Mouse (Mus musculus): Measurements from ENCODE around the gene Brd2. TPM values are rescaled to one million over a fixed set of nuclear protein-coding genes. Genes with fewer than 3 reads are reported as not detected.
A peak's percentile ranks its signal among the peaks of the same experiment; 100 is the strongest.

Gene Brd2
- total and polyA plus RNA-seq, 3 experiments: 99.5 to 252 (median 189) TPM

DNA sequence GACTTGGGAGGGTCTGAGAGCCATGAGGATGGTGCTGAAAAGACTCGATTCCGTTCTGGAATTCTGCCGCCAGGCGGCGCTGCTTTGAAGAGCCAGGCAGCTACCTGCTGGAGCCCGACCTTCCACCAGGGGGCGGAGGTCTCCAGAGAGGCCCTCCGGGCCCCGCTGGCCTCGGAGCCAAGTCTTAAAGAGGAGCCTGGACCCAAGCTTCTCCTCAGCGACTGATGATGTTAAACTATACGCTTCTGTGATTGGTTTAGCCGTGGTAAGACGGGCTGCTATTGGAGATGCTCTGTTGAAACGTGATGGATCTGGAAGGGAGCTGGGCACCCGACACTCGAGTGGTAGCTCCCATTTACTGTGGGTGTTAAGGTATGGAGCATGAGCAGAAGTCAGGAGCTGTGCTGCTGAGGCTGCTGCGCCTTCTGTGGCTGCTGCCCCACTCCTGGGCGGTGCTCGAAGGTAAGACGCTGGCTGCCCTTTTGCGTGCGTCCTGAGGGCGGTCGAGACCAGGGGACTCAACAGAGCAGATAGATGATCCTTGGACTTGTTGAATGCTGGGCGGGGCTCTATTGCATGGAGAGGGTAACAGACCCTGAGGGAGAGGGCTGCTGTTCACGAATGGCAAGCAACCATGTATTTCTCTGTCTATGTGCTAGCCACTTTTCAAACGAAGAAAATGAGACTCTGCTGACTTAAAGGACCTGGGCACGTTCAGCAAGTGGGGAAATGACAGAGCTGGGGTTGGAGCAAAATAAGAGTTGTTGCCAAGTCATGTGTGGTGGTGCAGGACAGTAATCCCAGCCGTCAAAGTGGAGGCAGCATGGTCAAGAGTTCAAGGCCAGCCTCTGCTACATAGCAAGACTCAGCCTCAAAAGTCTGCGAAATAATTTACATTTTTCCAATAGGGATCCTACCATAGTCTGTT, 13.1 kb upstream of the Brd2 start:
- H3K27ac ChIP-seq (ENCODE audit: control insufficient read depth, low read depth, low read length): no peak overlapping the region
- no peaks in the 10 kb centered on the region for H3K27me3 ChIP-seq (ENCODE audit: control insufficient read depth in 1 of 2, insufficient read depth in 2 of 2, low read length in 2 of 2)
- no peaks in the 10 kb centered on the region for H3K9me3 ChIP-seq (replicated peaks; ENCODE audit: insufficient read depth, low read length)
- H3K36me3 ChIP-seq (ENCODE audit: control insufficient read depth in 1 of 2, insufficient read depth in 2 of 2, low read length in 2 of 2): peaks cover 0 to 6% of the 10 kb centered on the region in 2 experiments; a peak in 1 of 4 replicates
- peak; percentile 99 for DNase-seq (ENCODE audit: low read depth, low spot score)
- peak overlapping the region; percentile 53 for H3K9ac ChIP-seq (ENCODE audit: control insufficient read depth, low read depth, low read length, poor library complexity, severe bottlenecking)
- TF ChIP-seq ZMIZ1 (IDR thresholded peaks at IDR 0.05; ENCODE audit: low read depth, low read length) (no peak), HCFC1 (IDR thresholded peaks at IDR 0.05; ENCODE audit: low read depth, low read length) (no peak; the same call in 1 of the 2 replicates), CHD1 (IDR thresholded peaks at IDR 0.05; ENCODE audit: low read depth, low read length) (no peak), RAD21 (IDR thresholded peaks at IDR 0.05; ENCODE audit: low read depth, low read length) (peak; percentile 89), MAX (IDR thresholded peaks at IDR 0.05; ENCODE audit: low read length) (no peak; the same call in 1 of the 2 replicates), USF1 (IDR thresholded peaks at IDR 0.05; ENCODE audit: low read depth, low read length) (no peak), ZKSCAN1 (IDR thresholded peaks at IDR 0.05; ENCODE audit: low read depth, low read length) (no peak), TBP (IDR thresholded peaks at IDR 0.05; ENCODE audit: low read depth, low read length) (peak; percentile 61), ELF1 (IDR thresholded peaks at IDR 0.05; ENCODE audit: low read depth, low read length) (no peak), E2F4 (IDR thresholded peaks at IDR 0.05; ENCODE audit: borderline replicate concordance, low read depth, low read length) (no peak), SMC3 (IDR thresholded peaks at IDR 0.05; ENCODE audit: low read depth, low read length) (peak; percentile 100), MEF2A (IDR thresholded peaks at IDR 0.05; ENCODE audit: extremely low read depth, insufficient replicate concordance, low read depth, low read length, poor library complexity, severe bottlenecking) (no peak), GATA1 (IDR thresholded peaks at IDR 0.05; ENCODE audit: low read depth, low read length) (0 out of 2 replicates have a peak, but pooled peaks have one; percentile 7), GABPA (IDR thresholded peaks at IDR 0.05; ENCODE audit: low read depth, low read length) (no peak), SIN3A (IDR thresholded peaks at IDR 0.05; ENCODE audit: low read length) (peak; percentile 67), MYC (IDR thresholded peaks at IDR 0.05; ENCODE audit: low read depth, low read length) (peak; percentile 51; the same call in 1 of the 2 replicates), CHD2 (IDR thresholded peaks at IDR 0.05; ENCODE audit: low read length) (peak; percentile 96), MAZ (IDR thresholded peaks at IDR 0.05; ENCODE audit: low read depth, low read length) (no peak), BHLHE40 (IDR thresholded peaks at IDR 0.05; ENCODE audit: borderline replicate concordance, low read depth, low read length) (peak; percentile 68; the same call in 1 of the 2 replicates), MXI1 (IDR thresholded peaks at IDR 0.05; ENCODE audit: low read depth, low read length) (no peak; the same call in 1 of the 2 replicates), KAT2A (conservative IDR thresholded peaks at IDR 0.05; ENCODE audit: low read depth, low read length) (no peak), MYB (IDR thresholded peaks at IDR 0.05; ENCODE audit: low read depth, low read length) (no peak), UBTF (IDR thresholded peaks at IDR 0.05; ENCODE audit: borderline replicate concordance, insufficient read depth, low read depth, low read length) (no peak), ZC3H11A (IDR thresholded peaks at IDR 0.05; ENCODE audit: low read depth, low read length) (peak; percentile 97), POLR2AphosphoS2 (IDR thresholded peaks at IDR 0.05; ENCODE audit: low read length) (no peak), CTCF (IDR thresholded peaks at IDR 0.05 in 2 of 3, conservative IDR thresholded peaks at IDR 0.05 in 1 of 3; ENCODE audit: control insufficient read depth in 1 of 3, insufficient read depth in 1 of 3, low read depth in 2 of 3, low read length in 3 of 3, poor library complexity in 1 of 3, severe bottlenecking in 1 of 3) (peak in 2 of 3 experiments; percentile 99 to 100; a peak in 5 of 6 replicates), NELFE (IDR thresholded peaks at IDR 0.05; ENCODE audit: low read depth, low read length) (peak; percentile 21; the same call in 1 of the 2 replicates), NRF1 (IDR thresholded peaks at IDR 0.05; ENCODE audit: insufficient read depth, low read depth, low read length, poor library complexity, severe bottlenecking) (no peak; the same call in 1 of the 2 replicates), POLR2A (IDR thresholded peaks at IDR 0.05; ENCODE audit: control insufficient read depth in 1 of 2, insufficient read depth in 1 of 2, low read depth in 1 of 2, low read length in 2 of 2, poor library complexity in 1 of 2) (peak in 1 of 2 experiments; percentile 61; a peak in 3 of 4 replicates), MAFK (IDR thresholded peaks at IDR 0.05; ENCODE audit: borderline replicate concordance, low read depth, low read length) (no peak), ETS1 (IDR thresholded peaks at IDR 0.05; ENCODE audit: low read depth, low read length) (peak; percentile 47; the same call in 1 of the 2 replicates), POLR2AphosphoS5 (IDR thresholded peaks at IDR 0.05; ENCODE audit: borderline replicate concordance, low read depth, low read length) (no peak), RCOR1 (IDR thresholded peaks at IDR 0.05; ENCODE audit: low read depth, low read length) (no peak)
- H3K4me1 ChIP-seq (ENCODE audit: control insufficient read depth in 1 of 2, insufficient read depth in 2 of 2, low read length in 2 of 2): peaks cover 2 to 15% of the 10 kb centered on the region in 2 experiments
- no peaks in the 10 kb centered on the region for H3K79me2 ChIP-seq (ENCODE audit: control insufficient read depth, insufficient read depth, low read length, poor library complexity)
- peak overlapping the region; percentile 57 to 62 for H3K4me3 ChIP-seq (ENCODE audit: control insufficient read depth in 1 of 2, insufficient read depth in 1 of 2, low read depth in 2 of 2, low read length in 2 of 2)
